Mouse (Mus musculus) C2C12 (cell line): ENCODE results near the gene Prrc2b.

ENCODE experiments used
- CTCF ChIP-seq: IDR thresholded peaks from one replicate; pipeline ENCODE4 v1.5.1; 2011; ENCODE audit not compliant: control insufficient read depth, insufficient read depth, insufficient read length
- MAX ChIP-seq: IDR thresholded peaks from one replicate; pipeline ENCODE4 v1.6.1; 2011; ENCODE audit warnings: mild to moderate bottlenecking, control low read depth
- MYOD1 ChIP-seq: IDR thresholded peaks from one replicate; pipeline ENCODE4 v1.6.1; 2011; ENCODE audit warnings: low read depth; ENCODE audit not compliant: control insufficient read depth, insufficient read length
- MYOG ChIP-seq: IDR thresholded peaks from one replicate; pipeline ENCODE4 v1.6.1; 2011; ENCODE audit not compliant: control insufficient read depth, insufficient read length; ENCODE audit errors: extremely low read depth
- USF1 ChIP-seq: IDR thresholded peaks from one replicate; pipeline ENCODE4 v1.6.1; 2011; ENCODE audit warnings: low read depth, mild to moderate bottlenecking, control low read depth, moderate library complexity

DNA sequence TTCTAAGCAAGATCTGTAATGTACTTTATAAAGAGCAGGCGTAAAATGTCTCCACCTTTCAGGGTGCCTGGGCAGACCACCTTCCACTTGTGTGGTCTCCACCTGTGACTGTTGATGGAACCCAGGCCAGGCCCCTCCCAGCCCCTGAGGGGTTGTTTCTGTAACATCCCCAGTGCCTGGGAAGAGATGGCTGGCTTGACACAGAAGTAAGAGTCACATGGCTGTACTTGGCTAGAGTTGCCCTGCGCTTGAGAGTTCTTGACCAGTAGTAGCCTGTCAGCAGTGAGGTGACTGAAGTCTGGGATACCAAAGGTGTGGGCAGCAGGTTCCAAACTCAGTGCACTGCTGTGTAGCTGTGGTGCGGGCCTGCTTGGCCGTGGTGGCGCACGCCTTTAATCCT lies 24.6 kb downstream of the Prrc2b start:
- TF ChIP-seq CTCF (no peak), MAX (no peak), MYOG (no peak), USF1 (no peak), MYOD1 (no peak)
